In genomic region chr1:177726870-177727269, GRCm38 (mm10) we compare ENCODE assay signal across 34 mouse cellular contexts. TPM values are rescaled to one million over a fixed set of nuclear protein-coding genes. Genes with fewer than 3 reads are reported as not detected.
DNase-seq lines count a peak whose midpoint lies in the region; ATAC-seq and TF ChIP-seq lines count a peak whose summit lies in the region.
"Had no signal": no experiment of that assay in that cellular context is flagged by ENCODE, and none has a peak within 500 bp of the region (broad histone marks: within the 10 kb centered on the region; RNA-seq: fewer than 3 reads in every experiment).

No protein-coding gene starts in this region.

- H3K4me3 ChIP-seq in lung, postnatal 0 days (ENCODE audit: low read depth, low read length): no peak overlapping the region
- H3K4me3 ChIP-seq in intestine, embryonic 14.5 days (ENCODE audit: low read depth, low read length): no peak overlapping the region
- H3K4me3 ChIP-seq in liver, embryonic 14.5 days (ENCODE audit: insufficient read depth in 1 of 2, low read depth in 2 of 2, low read length in 2 of 2): no peak overlapping the region
- H3K4me3 ChIP-seq in stomach, embryonic 15.5 days (replicated peaks): no peak overlapping the region
- H3K4me3 ChIP-seq: embryonic facial prominence, embryonic 12.5 days; hindbrain, embryonic 13.5 days; limb, embryonic 12.5 days; megakaryocyte, embryonic 14.5 days; midbrain, embryonic 15.5 days; myocyte; neural tube, embryonic 13.5 days had no signal

- peak overlapping the region; percentile 7; the same call in 1 of the 2 replicates for H3K27ac ChIP-seq in lung, postnatal 0 days (ENCODE audit: low read length)
- no peak overlapping the region for H3K27ac ChIP-seq in intestine, embryonic 14.5 days (ENCODE audit: low read depth)
- no peak overlapping the region for H3K27ac ChIP-seq in liver, embryonic 14.5 days
- peak overlapping the region; percentile 52 for H3K27ac ChIP-seq in stomach, embryonic 15.5 days
- H3K27ac ChIP-seq: embryonic facial prominence, embryonic 12.5 days; hindbrain, embryonic 13.5 days; kidney, postnatal 0 days; limb, embryonic 12.5 days; midbrain, embryonic 15.5 days; neural tube, embryonic 13.5 days had no signal

- TF ChIP-seq EP300 in lung, postnatal 0 days (IDR thresholded peaks at IDR 0.05): no peak
- 0 out of 2 replicates have a peak, but pooled peaks have one; percentile 11 for TF ChIP-seq EP300 in liver, embryonic 14.5 days (IDR thresholded peaks at IDR 0.05; ENCODE audit: low read depth)

- no peak for TF ChIP-seq CTCF in lung, postnatal 0 days (IDR thresholded peaks at IDR 0.05)
- TF ChIP-seq CTCF in liver, embryonic 14.5 days (IDR thresholded peaks at IDR 0.05; ENCODE audit: low read depth): no peak

- H3K4me1 ChIP-seq in lung, postnatal 0 days (ENCODE audit: insufficient read depth, low read depth, low read length): no peaks in the 10 kb centered on the region; the same call in 1 of the 2 replicates
- no peaks in the 10 kb centered on the region for H3K4me1 ChIP-seq in intestine, embryonic 14.5 days (replicated peaks; ENCODE audit: control insufficient read depth, insufficient read depth, low read length)
- no peaks in the 10 kb centered on the region; a peak in 2 of 4 replicates for H3K4me1 ChIP-seq in liver, embryonic 14.5 days (replicated peaks; ENCODE audit: control insufficient read depth in 2 of 2, insufficient read depth in 2 of 2, low read length in 1 of 2)
- no peaks in the 10 kb centered on the region for H3K4me1 ChIP-seq in stomach, embryonic 15.5 days
- H3K4me1 ChIP-seq: embryonic facial prominence, embryonic 12.5 days; hindbrain, embryonic 13.5 days; limb, embryonic 12.5 days; megakaryocyte, embryonic 14.5 days; midbrain, embryonic 15.5 days; neural tube, embryonic 13.5 days had no signal

- no peak for DNase-seq in lung, postnatal 0 days (ENCODE audit: low spot score)
- DNase-seq in lung, postnatal 10 days: no peak
- DNase-seq in intestine, embryonic 14.5 days (ENCODE audit: low spot score): peak; percentile 38
- DNase-seq in liver, embryonic 14.5 days (ENCODE audit: low read depth in 3 of 3, low spot score in 3 of 3): no peak
- DNase-seq in layer of hippocampus, adult 18-20 months (ENCODE audit: low spot score in 2 of 2): no peak
- no peak for DNase-seq in frontal cortex, postnatal 36 days (ENCODE audit: low spot score in 2 of 2)
- DNase-seq in urinary bladder, postnatal 36 days (ENCODE audit: low spot score in 2 of 2): no peak
- DNase-seq: adrenal gland, adult 8-10 months; cerebellum, adult 18-20 months; cerebellum, postnatal 14 days; forebrain, postnatal 0 days; gastrocnemius, postnatal 36 days; kidney, adult 11 months; retina, postnatal 1 day; right cerebral cortex, postnatal 25 days had no signal

- H3K9ac ChIP-seq in lung, postnatal 0 days (replicated peaks; ENCODE audit: low read depth): no peak overlapping the region
- no peak overlapping the region for H3K9ac ChIP-seq in intestine, embryonic 14.5 days (ENCODE audit: low read length)
- H3K9ac ChIP-seq in liver, embryonic 14.5 days (replicated peaks): no peak overlapping the region
- H3K9ac ChIP-seq in stomach, embryonic 15.5 days: no peak overlapping the region
- H3K9ac ChIP-seq: embryonic facial prominence, embryonic 12.5 days; forebrain, postnatal 0 days; hindbrain, embryonic 13.5 days; limb, embryonic 12.5 days; midbrain, embryonic 15.5 days; neural tube, embryonic 13.5 days had no signal

- WGBS in lung, postnatal 0 days: 21% methylated on average over 5 of the region's 5 CpGs
- 43% methylated on average over 5 of the region's 5 CpGs for WGBS in intestine, embryonic 14.5 days
- WGBS in liver, embryonic 14.5 days (ENCODE audit: insufficient replicate concordance): 32% methylated on average over 5 of the region's 5 CpGs
- WGBS in stomach, embryonic 15.5 days: 39% methylated on average over 5 of the region's 5 CpGs

- H3K36me3 ChIP-seq in lung, postnatal 0 days (ENCODE audit: insufficient read depth, low read length): no peaks in the 10 kb centered on the region
- H3K36me3 ChIP-seq in intestine, embryonic 14.5 days (ENCODE audit: control insufficient read depth, insufficient read depth, low read length): no peaks in the 10 kb centered on the region
- H3K36me3 ChIP-seq in liver, embryonic 14.5 days (replicated peaks; ENCODE audit: control insufficient read depth, insufficient read depth, low read depth): no peaks in the 10 kb centered on the region
- H3K36me3 ChIP-seq in stomach, embryonic 15.5 days: no peaks in the 10 kb centered on the region
- H3K36me3 ChIP-seq: embryonic facial prominence, embryonic 12.5 days; hindbrain, embryonic 13.5 days; limb, embryonic 12.5 days; midbrain, embryonic 15.5 days; neural tube, embryonic 13.5 days had no signal

- ATAC-seq in lung, postnatal 0 days: peak; percentile 29; the same call in 1 of the 2 replicates
- ATAC-seq in intestine, embryonic 14.5 days (replicated peaks; ENCODE audit: low FRiP score, low TSS enrichment, low read depth): no peak
- ATAC-seq in liver, embryonic 14.5 days (ENCODE audit: insufficient read depth): peak; percentile 26; the same call in 1 of the 2 replicates
- ATAC-seq in stomach, embryonic 15.5 days (ENCODE audit: insufficient read depth, low FRiP score, low read depth): peak; percentile 63; the same call in 1 of the 2 replicates
- ATAC-seq: activated CD4-positive, CD25-positive, alpha-beta regulatory T cell, adult 4 months; forebrain, postnatal 0 days; midbrain, embryonic 15.5 days had no signal

- H3K27me3 ChIP-seq in lung, postnatal 0 days (replicated peaks; ENCODE audit: insufficient read depth, low read length): no peaks in the 10 kb centered on the region
- H3K27me3 ChIP-seq in intestine, embryonic 14.5 days (replicated peaks; ENCODE audit: control insufficient read depth, insufficient read depth, low read length): no peaks in the 10 kb centered on the region
- no peaks in the 10 kb centered on the region for H3K27me3 ChIP-seq in liver, embryonic 14.5 days (ENCODE audit: control insufficient read depth, insufficient read depth, low read length)
- H3K27me3 ChIP-seq in stomach, embryonic 15.5 days (replicated peaks): no peaks in the 10 kb centered on the region
- H3K27me3 ChIP-seq: embryonic facial prominence, embryonic 12.5 days; hindbrain, embryonic 13.5 days; limb, embryonic 12.5 days; midbrain, embryonic 15.5 days; neural tube, embryonic 13.5 days had no signal

- no peak overlapping the region for H3K4me2 ChIP-seq in lung, postnatal 0 days (replicated peaks; ENCODE audit: low read depth, low read length)
- no peak overlapping the region for H3K4me2 ChIP-seq in intestine, embryonic 14.5 days (ENCODE audit: low read length)
- no peak overlapping the region for H3K4me2 ChIP-seq in liver, embryonic 14.5 days (ENCODE audit: low read depth)
- H3K4me2 ChIP-seq in stomach, embryonic 15.5 days: no peak overlapping the region
- H3K4me2 ChIP-seq: embryonic facial prominence, embryonic 12.5 days; hindbrain, embryonic 13.5 days; limb, embryonic 12.5 days; midbrain, embryonic 15.5 days; neural tube, embryonic 13.5 days had no signal

- H3K9me3 ChIP-seq in lung, postnatal 0 days (ENCODE audit: low read length): no peaks in the 10 kb centered on the region
- H3K9me3 ChIP-seq in intestine, embryonic 14.5 days (ENCODE audit: control insufficient read depth, low read length): no peaks in the 10 kb centered on the region
- H3K9me3 ChIP-seq in liver, embryonic 14.5 days (ENCODE audit: control insufficient read depth, low read length): no peaks in the 10 kb centered on the region
- no peaks in the 10 kb centered on the region for H3K9me3 ChIP-seq in stomach, embryonic 15.5 days
- H3K9me3 ChIP-seq: embryonic facial prominence, embryonic 12.5 days; midbrain, embryonic 15.5 days had no signal

RNA-seq across cellular contexts. Expression of gene 1700016C15Rik, which starts 2.7 kb away (rescaled TPM):
- 0.94 and 1.8 TPM in 2 replicates for polyA plus RNA-seq in lung, postnatal 0 days (2015; fragmentation: Nextera tagmentation; extraction: Ambion mirVana)
- not detected in 2 replicates for polyA plus RNA-seq in intestine, embryonic 14.5 days (2014; fragmentation: Nextera tagmentation; extraction: Ambion mirVana)
- polyA plus RNA-seq in liver, embryonic 14.5 days (2012; rRNA removed): not detected in 2 replicates
- polyA plus RNA-seq in liver, embryonic 14.5 days (2014; fragmentation: Nextera tagmentation; extraction: Ambion mirVana): not detected in 2 replicates
- polyA plus RNA-seq in stomach, embryonic 15.5 days (2015; fragmentation: Nextera tagmentation; extraction: Ambion mirVana): not detected in 2 replicates
- not detected for total RNA-seq in layer of hippocampus, adult 18-20 months (2021)
- total RNA-seq: adrenal gland, adult 8-10 months; forebrain, postnatal 0 days; heart, adult 8-10 months; heart, postnatal 25 days; layer of hippocampus, postnatal 14 days; left cerebral cortex, postnatal 10 days had no signal
- polyA plus RNA-seq: C2C12; embryonic facial prominence, embryonic 12.5 days; forebrain, embryonic 11.5 days; heart, embryonic 14.5 days; limb, embryonic 12.5 days; liver, embryonic 16.5 days; midbrain, embryonic 15.5 days; myocyte; neural tube, embryonic 13.5 days; spleen, adult 2 months had no signal

Comparison
In these comparisons a context has a peak if more than half of its experiments do, and no peak if none do; other contexts are left out.
1. H3K27ac ChIP-seq: peak in lung, postnatal 0 days (single experiment) and stomach, embryonic 15.5 days (single experiment); none in intestine, embryonic 14.5 days (single experiment) and liver, embryonic 14.5 days (single experiment).